Mouse (Mus musculus) hindbrain, embryonic 16.5 days (tissue): ENCODE results near the gene Pcp4. TPM values are rescaled to one million over a fixed set of nuclear protein-coding genes. Genes with fewer than 3 reads are reported as not detected.

Experiments
- ATAC-seq: fragments of 200-750 bp; cut with Nextera tagmentation; 2 replicates; pipeline ENCODE4 v1.8.0; 2017; ENCODE audit warnings: moderate TSS enrichment, moderate library complexity
- H3K27ac ChIP-seq: fragments of 300-500 bp; sonication (generic); 2 replicates; pipeline ENCODE4 v1.5.1; 2014; ENCODE audit warnings: low read depth, mild to moderate bottlenecking, control low read depth, low read length, moderate library complexity
- H3K27me3 ChIP-seq: fragments of 300-500 bp; sonication (generic); replicated peaks from 2 replicates; pipeline ENCODE4 v1.6.1; 2014; ENCODE audit warnings: low read length; ENCODE audit not compliant: control insufficient read depth, insufficient read depth
- H3K36me3 ChIP-seq: fragments of 300-500 bp; sonication (generic); 2 replicates; pipeline ENCODE4 v1.6.1; 2014; ENCODE audit warnings: mild to moderate bottlenecking, low read length, moderate library complexity, mixed read lengths; ENCODE audit not compliant: control insufficient read depth, insufficient read depth
- H3K4me1 ChIP-seq: fragments of 300-500 bp; sonication (generic); 2 replicates; pipeline ENCODE4 v1.6.1; 2014; ENCODE audit warnings: low read depth, low read length; ENCODE audit not compliant: control insufficient read depth, insufficient read depth
- H3K4me2 ChIP-seq: fragments of 300-500 bp; sonication (generic); 2 replicates; pipeline ENCODE4 v1.6.1; 2014; ENCODE audit warnings: mild to moderate bottlenecking, low read length, control low read depth, moderate library complexity
- H3K4me3 ChIP-seq: fragments of 300-500 bp; sonication (generic); 2 replicates; pipeline ENCODE4 v1.5.1; 2014; ENCODE audit warnings: mild to moderate bottlenecking, low read length, control low read depth, moderate library complexity
- H3K9ac ChIP-seq: fragments of 300-500 bp; sonication (generic); 2 replicates; pipeline ENCODE4 v1.6.1; 2014; ENCODE audit warnings: low read depth, mild to moderate bottlenecking, control low read depth, low read length, moderate library complexity
- H3K9me3 ChIP-seq: fragments of 300-500 bp; sonication (generic); 2 replicates; pipeline ENCODE4 v1.6.1; 2014; ENCODE audit warnings: mild to moderate bottlenecking, low read length, moderate library complexity; ENCODE audit not compliant: control insufficient read depth
- whole genome bisulfite sequencing: fragments of 180-500 bp; shearing (Covaris S2); extraction: QIAGEN DNeasy Blood & Tissue Kit; methylation state at CpG from one replicate; pipeline ENCODE4 v1.1.7; 2014; 5-methylcytosine and 5-hydroxymethylcytosine counted together
- polyA plus RNA-seq: library from polyadenylated mRNA; unstranded; fragments of >200 nt; fragmentation: Nextera tagmentation; extraction: Ambion mirVana; gene quantifications from 2 replicates; pipeline ENCODE4 v1.2.1, GENCODE M21; 2015

Gene Pcp4
- polyA plus RNA-seq, 1 experiment from 2014 or later = 494 TPM

GRCm38 (mm10) chr16:96472361-96472760, 5.0 kb downstream of the Pcp4 start:
- Histone ChIP-seq H3K27ac (peak overlapping the region; percentile 41), H3K4me3 (peak overlapping the region; percentile 11; the same call in 1 of the 2 replicates), H3K9me3 (no peaks in the 10 kb centered on the region), H3K36me3 (no peaks in the 10 kb centered on the region), H3K27me3 (no peaks in the 10 kb centered on the region), H3K4me2 (peak overlapping the region; percentile 41), H3K9ac (peak overlapping the region; percentile 33; the same call in 1 of the 2 replicates), H3K4me1 (peaks cover 24% of the 10 kb centered on the region)
- ATAC-seq = no peak
- WGBS = 37% methylated on average over 5 of the region's 5 CpGs

DNA sequence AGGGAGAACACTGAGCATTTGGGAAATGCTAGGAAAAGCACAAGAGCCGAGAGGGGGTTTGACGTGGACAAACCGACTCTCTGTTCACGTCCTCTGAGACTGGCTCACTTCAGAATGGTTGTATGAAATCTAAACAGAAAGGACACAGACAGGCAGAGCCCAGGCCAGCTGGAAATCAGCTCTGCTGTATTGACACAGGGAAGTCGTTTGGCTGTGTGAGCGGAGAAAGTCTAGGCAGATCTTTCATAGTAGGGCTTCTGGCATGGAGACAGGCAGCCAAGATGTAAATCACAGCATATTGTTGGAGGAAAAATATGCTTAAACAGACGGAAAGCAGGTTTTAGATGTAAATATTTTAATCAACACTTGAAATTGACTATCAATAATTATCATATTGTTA, 5.4 kb downstream of the Pcp4 start:
- H3K27ac ChIP-seq = peak overlapping the region; percentile 41; the same call in 1 of the 2 replicates
- H3K4me2 ChIP-seq = peak overlapping the region; percentile 41
- peak overlapping the region; percentile 33; the same call in 1 of the 2 replicates for H3K9ac ChIP-seq
- H3K9me3 ChIP-seq = no peaks in the 10 kb centered on the region
- 42% methylated on average over 7 of the region's 7 CpGs for WGBS
- H3K4me3 ChIP-seq = no peak overlapping the region
- no peaks in the 10 kb centered on the region for H3K27me3 ChIP-seq
- H3K36me3 ChIP-seq = no peaks in the 10 kb centered on the region
- no peak for ATAC-seq
- peaks cover 21% of the 10 kb centered on the region for H3K4me1 ChIP-seq

GRCm38 (mm10) chr16:96474185-96474584, 6.8 kb downstream of the Pcp4 start:
- H3K9me3 ChIP-seq = no peaks in the 10 kb centered on the region
- H3K27ac ChIP-seq = no peak overlapping the region
- ATAC-seq = no peak
- H3K9ac ChIP-seq = no peak overlapping the region
- no peak overlapping the region for H3K4me3 ChIP-seq
- H3K27me3 ChIP-seq = no peaks in the 10 kb centered on the region
- 56% methylated on average over 3 of the region's 3 CpGs for WGBS
- no peaks in the 10 kb centered on the region for H3K36me3 ChIP-seq
- peaks cover 15% of the 10 kb centered on the region for H3K4me1 ChIP-seq
- H3K4me2 ChIP-seq = no peak overlapping the region

DNA sequence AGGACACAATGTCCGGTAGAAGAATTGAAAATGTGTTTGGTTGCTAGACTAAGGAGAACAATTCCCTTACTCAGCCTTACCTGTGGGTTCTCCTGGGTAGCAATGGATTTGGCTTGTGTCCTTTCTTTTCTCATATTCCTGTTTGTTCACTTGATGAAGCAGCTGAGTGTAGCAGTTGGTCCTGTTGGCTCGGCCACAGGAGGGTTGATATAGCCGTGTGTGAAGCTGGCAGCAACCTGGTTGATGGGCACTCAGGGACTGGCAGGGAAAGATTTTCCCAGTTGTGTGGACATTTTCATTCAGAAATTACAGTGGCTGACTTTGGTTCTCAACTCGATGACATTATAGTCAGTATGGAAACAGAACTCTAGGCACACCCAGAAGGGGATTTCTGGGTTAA, 14.4 kb downstream of the Pcp4 start:
- WGBS = 84% methylated on average over 4 of the region's 4 CpGs
- Histone ChIP-seq H3K4me1 (no peaks in the 10 kb centered on the region), H3K9me3 (no peaks in the 10 kb centered on the region), H3K4me2 (no peak overlapping the region), H3K9ac (no peak overlapping the region), H3K4me3 (no peak overlapping the region), H3K27ac (no peak overlapping the region), H3K27me3 (no peaks in the 10 kb centered on the region), H3K36me3 (no peaks in the 10 kb centered on the region)
- ATAC-seq = no peak

GRCm38 (mm10) chr16:96487007-96487684, 19.7 kb downstream of the Pcp4 start:
- no peak; the same call in 1 of the 2 replicates for ATAC-seq
- Histone ChIP-seq H3K4me3 (no peak overlapping the region), H3K4me2 (no peak overlapping the region), H3K4me1 (no peaks in the 10 kb centered on the region), H3K27me3 (no peaks in the 10 kb centered on the region), H3K36me3 (no peaks in the 10 kb centered on the region), H3K9me3 (no peaks in the 10 kb centered on the region), H3K9ac (no peak overlapping the region), H3K27ac (no peak overlapping the region)
- 70% methylated on average over 11 of the region's 11 CpGs for WGBS

GRCm38 (mm10) chr16:96488038-96488437, 20.6 kb downstream of the Pcp4 start:
- H3K27ac ChIP-seq = no peak overlapping the region
- no peak overlapping the region for H3K4me2 ChIP-seq
- no peak for ATAC-seq
- 77% methylated on average over 5 of the region's 5 CpGs for WGBS
- no peak overlapping the region for H3K4me3 ChIP-seq
- H3K27me3 ChIP-seq = no peaks in the 10 kb centered on the region
- no peak overlapping the region for H3K9ac ChIP-seq
- H3K9me3 ChIP-seq = no peaks in the 10 kb centered on the region
- H3K36me3 ChIP-seq = no peaks in the 10 kb centered on the region
- no peaks in the 10 kb centered on the region for H3K4me1 ChIP-seq

DNA sequence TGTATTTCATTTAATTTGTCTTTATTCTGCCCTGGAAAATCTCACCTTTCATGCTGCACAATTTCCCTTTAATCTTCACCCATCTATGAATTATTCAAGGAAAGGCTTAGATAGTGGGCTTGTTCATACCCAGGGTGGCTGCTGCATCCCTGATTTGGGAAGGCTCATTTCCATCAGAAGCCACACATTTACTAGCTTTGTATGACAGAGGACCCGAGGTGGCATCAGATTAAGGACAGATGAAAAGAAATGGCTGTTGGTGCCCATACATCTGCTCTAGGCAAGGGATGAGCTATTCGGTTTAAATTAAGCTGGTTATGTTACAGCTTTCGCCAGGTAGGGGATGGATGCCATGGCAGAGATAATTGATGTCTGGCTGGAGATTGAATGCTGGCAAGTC, 24.1 kb downstream of the Pcp4 start:
- H3K4me3 ChIP-seq = no peak overlapping the region
- ATAC-seq = no peak

DNA sequence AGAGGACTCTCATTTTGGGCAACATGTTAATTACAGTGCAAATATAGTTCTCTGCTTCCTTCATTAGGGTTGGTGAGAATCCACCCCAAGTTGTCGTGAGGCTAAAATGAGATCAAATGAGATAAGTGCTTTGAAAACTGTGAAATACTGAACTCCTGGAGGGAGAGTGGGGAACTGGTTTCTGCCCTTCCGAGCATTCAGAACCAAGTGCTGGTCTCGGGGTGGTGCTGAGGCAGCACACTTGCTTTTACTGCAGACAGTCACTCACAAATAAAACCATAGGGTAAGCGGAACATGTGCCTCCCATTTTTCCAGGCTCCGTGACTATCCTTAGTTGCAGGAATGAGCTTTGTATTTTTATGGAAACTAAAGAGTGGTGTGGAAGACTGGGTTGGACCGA, 26.7 kb downstream of the Pcp4 start:
- Histone ChIP-seq H3K9me3 (no peaks in the 10 kb centered on the region), H3K4me1 (no peaks in the 10 kb centered on the region; the same call in 1 of the 2 replicates), H3K27me3 (no peaks in the 10 kb centered on the region), H3K27ac (no peak overlapping the region), H3K4me3 (no peak overlapping the region), H3K9ac (no peak overlapping the region), H3K4me2 (no peak overlapping the region), H3K36me3 (no peaks in the 10 kb centered on the region)
- ATAC-seq = no peak
- 83% methylated on average over 6 of the region's 6 CpGs for WGBS

More for the DNA sequence above, 24.1 kb downstream of the Pcp4 start:
- Histone ChIP-seq H3K27ac (no peak overlapping the region), H3K36me3 (no peaks in the 10 kb centered on the region), H3K4me2 (no peak overlapping the region), H3K27me3 (no peaks in the 10 kb centered on the region), H3K9me3 (no peaks in the 10 kb centered on the region), H3K4me1 (no peaks in the 10 kb centered on the region; the same call in 1 of the 2 replicates), H3K9ac (no peak overlapping the region)
- WGBS = 69% methylated on average over 3 of the region's 3 CpGs

- 37% methylated on average over 7 of the region's 7 CpGs for WGBS
- no peaks in the 10 kb centered on the region for H3K36me3 ChIP-seq
- no peak overlapping the region for H3K27ac ChIP-seq
- H3K9ac ChIP-seq = no peak overlapping the region
- no peaks in the 10 kb centered on the region for H3K27me3 ChIP-seq
- no peak overlapping the region for H3K4me2 ChIP-seq
- H3K9me3 ChIP-seq = no peaks in the 10 kb centered on the region
- ATAC-seq = peak; percentile 55; the same call in 1 of the 2 replicates
- H3K4me3 ChIP-seq = no peak overlapping the region
- H3K4me1 ChIP-seq = peaks cover 2% of the 10 kb centered on the region; the same call in 1 of the 2 replicates
Observed at GRCm38 (mm10) chr16:96498951-96499350, 31.5 kb downstream of the Pcp4 start.
